Comparison of ENCODE assay signal across 10 mouse cellular contexts in the genomic region with DNA sequence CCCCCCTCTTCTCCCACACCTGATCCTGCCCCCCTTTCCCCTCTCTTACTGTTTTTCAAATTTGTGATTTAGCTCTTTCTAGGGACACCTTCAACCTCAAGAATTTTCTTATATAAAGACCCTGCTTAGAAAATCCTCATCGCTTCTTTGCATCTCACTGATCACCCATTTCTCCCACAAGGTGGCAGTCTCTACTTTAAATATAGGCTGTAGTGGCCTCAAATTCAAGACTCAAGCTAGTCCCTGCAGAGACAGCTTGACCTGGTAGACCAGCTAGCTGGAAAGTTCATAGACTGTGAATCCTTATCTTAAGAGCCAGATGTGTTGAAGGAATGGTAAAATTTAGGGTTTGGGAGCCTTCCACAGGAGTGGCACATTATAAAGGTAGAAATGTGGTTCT. TPM values are rescaled to one million over a fixed set of nuclear protein-coding genes. Genes with fewer than 3 reads are reported as not detected.
DNase-seq lines count a peak whose midpoint lies in the region; ATAC-seq and TF ChIP-seq lines count a peak whose summit lies in the region.
"Had no signal": no experiment of that assay in that cellular context is flagged by ENCODE, and none has a peak within 500 bp of the region (broad histone marks: within the 10 kb centered on the region; RNA-seq: fewer than 3 reads in every experiment).

No protein-coding gene starts in this region.

- no peak overlapping the region for H3K27ac ChIP-seq in heart, embryonic 10.5 days
- H3K27ac ChIP-seq in spleen, adult 2 months (ENCODE audit: insufficient read depth, low read length): peak overlapping the region; percentile 39; the same call in 1 of the 2 replicates
- no peak overlapping the region for H3K27ac ChIP-seq in midbrain, embryonic 13.5 days
- H3K27ac ChIP-seq: heart, embryonic 15.5 days had no signal

- H3K9ac ChIP-seq in midbrain, embryonic 13.5 days (replicated peaks): no peak overlapping the region
- H3K9ac ChIP-seq: heart, embryonic 15.5 days had no signal

- H3K36me3 ChIP-seq in heart, embryonic 10.5 days: no peaks in the 10 kb centered on the region
- H3K36me3 ChIP-seq in spleen, adult 2 months (ENCODE audit: control insufficient read depth, insufficient read depth, low read length): peaks cover 5% of the 10 kb centered on the region; the same call in 1 of the 2 replicates
- H3K36me3 ChIP-seq in midbrain, embryonic 13.5 days: no peaks in the 10 kb centered on the region
- H3K36me3 ChIP-seq: heart, embryonic 15.5 days had no signal

- TF ChIP-seq POLR2A in spleen, adult 2 months (IDR thresholded peaks at IDR 0.05; ENCODE audit: low read depth, low read length): no peak

- H3K27me3 ChIP-seq in heart, embryonic 10.5 days (ENCODE audit: insufficient read depth, poor library complexity, severe bottlenecking): peaks cover 3% of the 10 kb centered on the region; the same call in 1 of the 2 replicates
- no peaks in the 10 kb centered on the region for H3K27me3 ChIP-seq in spleen, adult 2 months (ENCODE audit: control insufficient read depth, insufficient read depth, low read length)
- no peaks in the 10 kb centered on the region for H3K27me3 ChIP-seq in midbrain, embryonic 13.5 days
- H3K27me3 ChIP-seq: megakaryocyte, embryonic 14.5 days had no signal

- WGBS in heart, embryonic 10.5 days: 22% methylated on average over 1 of the region's 1 CpGs
- 33% methylated on average over 1 of the region's 1 CpGs for WGBS in spleen, adult 2 months
- 10% methylated on average over 1 of the region's 1 CpGs for WGBS in midbrain, embryonic 13.5 days

- no peak for TF ChIP-seq CTCF in spleen, adult 2 months (IDR thresholded peaks at IDR 0.05; ENCODE audit: extremely low read depth, insufficient read depth, insufficient read length, insufficient replicate concordance)

- no peak overlapping the region for H3K4me2 ChIP-seq in midbrain, embryonic 13.5 days (replicated peaks)
- H3K4me2 ChIP-seq: heart, embryonic 15.5 days had no signal

- peak; percentile 83 for DNase-seq in heart, adult 11 months
- no peak for DNase-seq in heart, embryonic 10.5 days (ENCODE audit: low spot score)
- peak in 1 of 2 experiments; percentile 47 for DNase-seq in spleen, adult 2 months (ENCODE audit: low read depth in 1 of 2, low spot score in 2 of 2)
- DNase-seq in spleen, adult 18-20 months: no peak
- peak; percentile 3 for DNase-seq in c-Kit-positive CD71-positive TER-119-positive erythroid progenitor cells, embryonic 14.5 days (ENCODE audit: low spot score)
- DNase-seq in kidney, postnatal 25 days: peak; percentile 41 to 74

- peak; percentile 69; the same call in 1 of the 2 replicates for ATAC-seq in neutrophil, adult 5-6 weeks (ENCODE audit: extremely low read depth, insufficient number of reproducible peaks, low FRiP score, poor library complexity, severe bottlenecking)
- ATAC-seq in midbrain, embryonic 13.5 days: no peak

- no peak overlapping the region for H3K4me3 ChIP-seq in heart, embryonic 10.5 days
- H3K4me3 ChIP-seq in spleen, adult 2 months (ENCODE audit: extremely low read depth, insufficient read depth, insufficient read length): no peak overlapping the region
- no peak overlapping the region for H3K4me3 ChIP-seq in midbrain, embryonic 13.5 days (replicated peaks)
- H3K4me3 ChIP-seq: heart, embryonic 15.5 days; megakaryocyte, embryonic 14.5 days had no signal

- H3K9me3 ChIP-seq in heart, embryonic 10.5 days: no peaks in the 10 kb centered on the region
- no peaks in the 10 kb centered on the region for H3K9me3 ChIP-seq in midbrain, embryonic 13.5 days
- H3K9me3 ChIP-seq: heart, embryonic 15.5 days; megakaryocyte, embryonic 14.5 days had no signal

- H3K4me1 ChIP-seq in heart, embryonic 10.5 days: no peaks in the 10 kb centered on the region
- peaks cover 7% of the 10 kb centered on the region for H3K4me1 ChIP-seq in spleen, adult 2 months (ENCODE audit: control insufficient read depth, insufficient read depth, insufficient read length)
- no peaks in the 10 kb centered on the region for H3K4me1 ChIP-seq in midbrain, embryonic 13.5 days (replicated peaks)
- H3K4me1 ChIP-seq: heart, embryonic 15.5 days had no signal

RNA-seq across cellular contexts. Expression of a gene that starts 20.6 kb away (rescaled TPM):
- 0.49 TPM in 1 of 2 replicates, not detected in the other for polyA plus RNA-seq in heart, embryonic 10.5 days (2016; fragmentation: Nextera tagmentation; extraction: Ambion mirVana)
- 0.42 TPM in 1 of 2 replicates, not detected in the other for polyA plus RNA-seq in spleen, adult 2 months (2012; rRNA removed)
- 2.6 and 3.2 TPM in 2 replicates for total RNA-seq in neutrophil, adult 5-6 weeks (2017)
- 0.50 TPM in 1 of 2 replicates, not detected in the other for polyA plus RNA-seq in midbrain, embryonic 13.5 days (2015; fragmentation: Nextera tagmentation; extraction: Ambion mirVana)

RNA-seq across cellular contexts. Expression of a gene that starts 24.0 kb away (rescaled TPM):
- polyA plus RNA-seq in heart, embryonic 10.5 days (2016; fragmentation: Nextera tagmentation; extraction: Ambion mirVana): 18.1 and 20.6 TPM in 2 replicates
- 37.3 and 38.9 TPM in 2 replicates for polyA plus RNA-seq in spleen, adult 2 months (2012; rRNA removed)
- total RNA-seq in neutrophil, adult 5-6 weeks (2017): 71.3 and 74.3 TPM in 2 replicates
- polyA plus RNA-seq in midbrain, embryonic 13.5 days (2015; fragmentation: Nextera tagmentation; extraction: Ambion mirVana): 2.8 TPM in 2 replicates

Comparison
In these comparisons a context has a peak if more than half of its experiments do, and no peak if none do; other contexts are left out.
1. DNase-seq: peak in heart, adult 11 months (single experiment), c-Kit-positive CD71-positive TER-119-positive erythroid progenitor cells, embryonic 14.5 days (single experiment) and kidney, postnatal 25 days (2 of 2); none in heart, embryonic 10.5 days (single experiment) and spleen, adult 18-20 months (0 of 2).